Mouse (Mus musculus) ES-Bruce4 (cell line): Measurements from ENCODE around the gene Bmp5.

Source experiments
- CTCF ChIP-seq: IDR thresholded peaks from one replicate; pipeline ENCODE4 v1.8.1; 2011; ENCODE audit warnings: low read depth, low read length
- EP300 ChIP-seq: IDR thresholded peaks from 2 replicates; pipeline ENCODE4 v1.6.1; 2011; ENCODE audit warnings: low read depth, low read length; ENCODE audit not compliant: insufficient read depth

GRCm38 (mm10) chr9:75833189-75833732 lies 58.1 kb downstream of the Bmp5 start:
- TF ChIP-seq CTCF = no peak
- TF ChIP-seq EP300 = no peak
